Mouse (Mus musculus): Measurements from ENCODE around the gene Urb2.
"Not testable (repeated sequence)": the region's sequence is repeated elsewhere in the genome, so short reads cannot be mapped to it uniquely, and the experiment has no call there.

Gene Urb2

DNA sequence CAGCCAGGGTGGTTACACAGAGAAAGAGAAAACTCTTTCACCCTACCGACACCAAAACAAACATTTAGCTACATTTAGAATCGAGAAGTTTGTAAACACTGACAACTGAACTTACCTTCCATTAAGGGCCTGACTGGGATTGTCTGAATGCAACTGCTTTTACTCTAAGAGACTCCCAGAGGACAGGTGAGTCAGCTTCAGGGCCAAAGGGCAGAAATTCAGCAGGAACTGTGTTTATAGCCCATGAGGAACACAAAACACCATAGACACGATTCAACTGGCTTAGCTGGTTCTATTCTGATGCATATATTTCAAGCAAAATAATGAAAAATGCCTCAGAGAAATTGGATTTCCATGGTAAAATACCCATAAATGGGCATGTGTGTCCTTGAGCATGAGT lies 6.6 kb upstream of the Urb2 start:
- DNase-seq (ENCODE audit: low spot score), result no peak

DNA sequence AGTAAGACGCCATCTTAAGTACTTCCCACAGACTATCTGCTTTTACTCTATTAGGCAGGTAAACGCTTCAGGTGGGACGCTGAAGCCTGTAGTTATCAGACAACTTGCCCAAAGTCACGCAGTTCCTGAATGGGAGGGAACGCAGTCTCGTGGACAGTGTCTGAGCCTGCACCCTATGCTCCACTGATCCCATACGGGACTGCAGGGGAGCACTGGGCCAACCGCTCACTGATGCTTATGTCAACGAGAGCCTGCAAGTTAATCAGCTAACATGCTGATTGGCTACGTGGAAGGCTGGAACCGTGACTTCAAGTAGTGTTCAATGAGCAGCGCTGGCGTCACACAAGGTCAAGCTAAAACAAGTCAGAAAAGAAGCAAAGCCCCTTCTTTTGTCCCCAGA lies 1.5 kb upstream of the Urb2 start:
- no peak for DNase-seq (ENCODE audit: low spot score)

DNA sequence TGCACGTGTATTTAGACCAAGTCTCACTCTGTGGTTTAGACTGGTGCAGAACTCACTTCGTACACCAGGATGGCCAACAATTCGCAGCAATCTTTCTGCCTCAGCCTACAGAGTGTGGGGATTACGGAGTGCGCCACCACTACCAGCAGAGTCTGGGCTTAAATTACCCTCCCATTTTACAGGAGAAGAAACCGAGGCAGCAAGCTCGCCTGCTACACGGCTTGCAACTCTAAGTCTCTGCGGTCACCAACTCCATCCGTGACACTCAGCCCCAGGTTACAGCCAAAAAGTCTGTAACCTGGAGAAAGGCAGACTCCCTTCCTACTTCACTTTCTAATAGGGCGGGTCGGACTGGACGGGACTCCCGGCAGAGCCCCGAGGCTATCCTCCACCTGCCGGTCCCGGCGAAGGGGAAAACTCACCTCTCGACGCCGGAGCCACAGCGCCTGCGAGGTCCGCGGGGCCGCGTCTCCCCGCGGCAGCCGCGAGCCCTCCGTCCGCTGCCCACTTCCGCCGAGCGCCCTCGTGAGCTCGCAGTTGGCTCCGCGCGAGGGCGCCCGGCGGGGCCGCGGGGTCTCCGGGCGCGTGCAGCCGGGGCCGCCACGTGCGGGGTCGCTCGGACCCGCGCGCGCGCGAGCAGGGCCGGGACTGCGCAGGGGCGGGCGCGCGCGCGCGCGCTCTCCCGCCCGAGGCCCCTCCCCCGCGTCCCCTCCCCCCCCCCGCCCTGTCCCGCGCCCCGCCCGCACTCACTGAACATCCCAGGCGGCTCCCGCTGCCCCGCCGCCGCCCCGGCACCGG lies 670 bp upstream of the Urb2 start:
- peak; percentile 83 for DNase-seq (ENCODE audit: low spot score)

DNA sequence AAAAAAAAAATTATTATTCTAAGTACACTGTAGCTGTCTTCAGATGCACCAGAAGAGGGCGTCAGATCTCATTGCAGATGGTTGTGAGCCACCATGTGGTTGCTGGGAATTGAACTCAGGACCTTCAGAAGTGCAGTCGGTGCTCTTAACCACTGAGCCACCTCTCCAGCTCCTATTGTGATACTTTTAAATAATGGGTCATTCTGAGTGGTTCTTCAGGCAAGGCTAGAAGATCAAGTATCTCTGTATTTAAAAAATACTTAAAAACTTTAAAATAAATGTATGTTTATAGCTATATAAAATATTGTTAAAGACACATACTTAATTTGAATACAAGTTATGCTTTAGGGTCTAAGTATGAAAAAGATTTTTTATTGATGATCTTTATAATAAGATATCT lies 5.0 kb downstream of the Urb2 start:
- DNase-seq (ENCODE audit: low spot score), result not testable (repeated sequence)

DNA sequence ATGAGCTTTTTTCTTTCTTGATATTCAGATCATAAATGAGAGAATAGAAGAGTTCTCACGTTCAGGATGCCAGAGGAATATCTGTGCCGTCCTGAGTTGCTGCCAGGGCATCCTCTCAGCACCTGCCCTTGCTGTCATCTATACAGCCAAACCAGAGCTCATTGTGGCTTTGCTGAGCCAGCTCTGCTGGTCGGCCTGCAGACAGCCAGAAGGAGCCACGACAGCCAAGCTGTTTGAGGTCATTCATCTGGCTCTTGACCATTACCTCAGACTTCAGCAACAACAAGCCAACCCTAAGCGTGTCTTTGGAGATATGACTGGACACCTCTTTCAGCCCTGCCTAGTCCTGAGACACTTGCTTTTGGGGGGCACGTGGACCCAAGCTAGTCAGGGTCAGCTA lies 6.5 kb downstream of the Urb2 start:
- DNase-seq (ENCODE audit: low spot score), result no peak

DNA sequence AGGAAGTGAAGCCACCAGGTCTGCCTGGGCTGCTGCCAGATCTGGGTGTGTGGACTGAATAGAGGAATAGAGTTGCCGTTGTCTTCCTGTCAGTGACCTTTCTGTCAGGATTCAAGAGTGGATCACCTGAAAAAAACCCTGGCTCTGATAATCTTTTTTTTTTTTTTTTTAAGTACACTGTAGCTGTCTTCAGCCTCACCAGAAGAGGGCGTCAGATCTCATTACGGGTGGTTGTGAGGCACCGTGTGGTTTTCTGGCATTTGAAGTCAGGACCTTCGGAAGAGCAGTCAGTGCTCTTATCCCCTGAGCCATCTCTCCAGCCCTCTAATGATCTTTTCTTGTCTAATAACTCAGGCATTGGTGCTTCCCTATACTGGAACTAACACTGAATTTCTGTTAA lies 12.1 kb downstream of the Urb2 start:
- no peak for DNase-seq (ENCODE audit: low spot score)

DNA sequence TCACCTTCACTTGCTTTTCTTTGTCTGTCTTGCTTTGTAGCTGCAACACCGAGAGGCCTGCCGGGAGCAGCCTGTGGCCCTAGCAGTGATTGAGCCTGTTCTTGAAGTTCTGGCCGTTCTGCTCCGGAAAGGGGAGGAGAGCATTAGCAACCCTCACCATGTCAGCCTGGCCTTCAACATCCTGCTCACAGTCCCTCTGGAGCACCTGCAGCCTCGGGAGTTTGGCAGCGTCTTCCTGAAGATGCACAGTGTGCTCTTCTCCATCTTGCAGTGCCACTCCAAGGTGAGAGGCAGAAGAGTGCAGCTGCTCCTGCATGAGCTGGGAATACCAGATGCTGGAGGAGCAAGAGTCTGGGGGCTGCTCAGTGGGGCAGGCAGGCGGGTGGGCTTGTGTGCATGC lies 16.8 kb downstream of the Urb2 start:
- no peak for DNase-seq (ENCODE audit: low spot score)

DNA sequence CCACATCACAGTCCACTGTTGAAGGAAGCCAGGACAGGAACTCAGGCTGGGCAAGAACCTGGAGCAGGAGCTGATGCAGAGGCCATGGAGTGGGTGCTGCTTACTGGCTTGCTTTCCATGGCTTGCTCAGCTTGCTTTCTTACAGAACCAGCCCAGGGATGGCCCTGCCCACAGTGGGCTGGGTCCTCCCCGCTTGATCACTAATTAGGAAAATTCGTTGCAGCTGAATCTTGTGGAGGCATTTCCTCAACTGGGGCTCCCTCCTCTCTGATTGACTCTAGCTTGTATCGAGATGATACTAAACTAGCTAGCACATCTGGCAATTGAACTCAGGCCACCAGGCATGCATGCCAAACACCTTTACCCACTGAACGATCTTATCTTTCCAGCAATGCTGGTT lies 18.0 kb downstream of the Urb2 start:
- DNase-seq (ENCODE audit: low spot score), result no peak

DNA sequence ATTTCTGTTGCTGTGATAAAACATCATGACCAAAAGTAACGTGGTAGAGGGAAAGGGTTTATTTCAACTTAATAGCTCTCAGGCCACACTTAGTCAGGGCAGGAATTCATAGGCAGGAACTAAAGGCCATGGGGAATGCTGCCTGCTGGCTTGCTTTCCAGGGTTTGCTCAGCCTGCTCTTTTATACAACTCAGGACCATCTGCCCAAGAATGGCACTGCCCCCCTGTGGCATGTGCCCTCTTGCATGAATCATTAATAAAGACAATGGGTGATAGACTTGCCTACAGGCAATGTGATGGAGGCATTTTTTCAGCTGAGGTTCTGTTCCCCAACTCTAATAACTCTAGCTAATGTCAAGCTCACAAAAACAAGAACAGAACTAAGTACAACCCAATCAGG lies 20.9 kb downstream of the Urb2 start:
- no peak for DNase-seq (ENCODE audit: low spot score)

DNA sequence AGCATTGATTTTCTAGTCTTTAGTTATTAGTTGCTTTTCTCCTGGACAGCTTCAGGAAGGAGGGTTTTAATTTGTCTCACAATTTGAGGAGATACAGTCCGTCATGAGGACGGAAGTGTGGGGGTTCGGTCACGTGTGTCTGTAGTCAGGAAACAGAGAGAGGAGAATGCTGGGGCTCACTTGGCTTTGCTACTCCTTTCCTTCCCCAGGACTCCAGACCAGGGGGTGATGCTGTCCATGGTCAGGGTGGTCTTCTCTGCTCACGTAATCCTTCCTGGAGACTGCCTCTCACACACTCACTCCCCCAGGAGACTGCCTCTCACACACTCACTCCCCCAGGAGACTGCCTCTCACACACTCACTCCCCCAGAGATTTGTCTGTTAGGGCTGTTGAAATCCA lies 23.1 kb downstream of the Urb2 start:
- no peak for DNase-seq (ENCODE audit: low spot score)

DNA sequence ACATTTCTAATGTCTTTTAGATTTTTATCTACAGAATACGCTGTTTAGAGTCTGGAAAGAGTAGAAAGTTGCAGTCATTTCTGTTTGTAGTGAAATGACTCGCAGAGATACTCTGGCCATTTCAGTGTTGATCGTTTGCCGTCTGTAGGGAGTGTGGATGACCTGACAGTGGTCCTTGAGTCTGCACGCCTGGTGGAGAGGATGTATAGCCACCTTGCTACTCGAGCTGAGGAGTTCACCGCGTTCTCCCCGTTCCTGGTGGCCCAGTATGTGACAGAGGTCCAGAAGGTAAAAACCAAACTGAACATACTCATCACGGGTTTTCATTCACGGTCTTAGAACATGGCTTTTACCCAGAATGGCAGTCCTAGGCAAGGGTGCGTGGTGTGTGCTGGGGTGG lies 23.6 kb downstream of the Urb2 start:
- no peak for DNase-seq (ENCODE audit: low spot score)

DNA sequence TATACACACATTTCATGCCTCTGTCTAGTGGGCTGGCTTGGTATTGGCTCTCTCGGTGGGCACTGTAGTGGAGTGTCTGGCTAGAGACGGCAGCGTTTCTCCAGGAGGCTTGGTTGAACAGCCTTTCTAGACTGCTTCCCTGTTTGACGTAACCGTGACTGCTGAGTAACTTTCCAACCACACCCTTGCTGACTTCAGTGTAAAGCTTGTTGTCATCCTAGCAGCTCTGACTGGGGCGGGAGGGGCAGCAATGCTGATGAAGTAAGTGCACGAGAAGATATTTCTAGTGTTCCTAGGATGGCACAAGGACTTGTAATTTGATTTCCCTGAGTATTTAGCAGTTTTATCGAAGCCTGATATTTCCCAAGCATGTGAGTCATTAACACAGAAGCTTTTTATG lies 24.5 kb downstream of the Urb2 start:
- DNase-seq (ENCODE audit: low spot score), result no peak

DNA sequence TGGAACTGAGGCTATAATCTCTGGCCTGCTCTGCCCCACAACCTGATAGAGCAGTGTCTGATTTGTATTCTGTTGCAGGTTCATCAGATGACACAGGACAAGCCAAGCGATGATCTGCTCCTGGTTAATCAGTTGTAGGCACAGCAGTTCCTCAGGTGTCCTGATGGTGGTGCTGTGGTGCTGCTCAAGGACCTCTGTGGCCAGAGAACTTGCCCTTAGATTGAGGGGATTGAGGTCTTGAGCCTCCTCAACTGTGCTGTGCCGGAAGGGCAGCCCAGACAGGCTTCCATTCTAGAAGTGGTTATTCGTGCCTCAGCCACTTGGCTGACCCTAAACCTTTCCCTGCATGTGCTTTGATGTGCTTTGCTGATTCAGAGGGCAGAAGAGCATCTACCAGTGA lies 30.8 kb downstream of the Urb2 start:
- peak; percentile 82 for DNase-seq (ENCODE audit: low spot score)

DNA sequence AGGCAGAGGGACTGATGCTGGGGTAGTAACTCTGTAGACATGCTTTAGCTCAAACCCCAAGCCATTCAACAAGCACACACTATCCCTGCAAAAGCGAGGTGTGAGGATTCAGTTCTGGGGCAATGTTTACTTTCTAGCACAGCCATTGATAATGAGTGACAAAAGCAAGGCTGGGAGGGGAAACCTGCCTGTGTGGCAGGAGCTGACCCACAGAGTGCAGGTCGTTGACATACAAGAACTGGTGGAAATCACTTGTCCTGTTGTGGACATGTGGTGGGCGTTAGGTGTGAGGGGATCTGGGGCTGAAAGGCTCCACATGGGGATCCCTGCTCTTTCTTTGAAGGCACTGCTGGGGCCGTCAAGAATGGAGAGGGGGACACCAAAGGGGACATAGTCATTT lies 31.3 kb downstream of the Urb2 start:
- no peak for DNase-seq (ENCODE audit: low spot score)

DNA sequence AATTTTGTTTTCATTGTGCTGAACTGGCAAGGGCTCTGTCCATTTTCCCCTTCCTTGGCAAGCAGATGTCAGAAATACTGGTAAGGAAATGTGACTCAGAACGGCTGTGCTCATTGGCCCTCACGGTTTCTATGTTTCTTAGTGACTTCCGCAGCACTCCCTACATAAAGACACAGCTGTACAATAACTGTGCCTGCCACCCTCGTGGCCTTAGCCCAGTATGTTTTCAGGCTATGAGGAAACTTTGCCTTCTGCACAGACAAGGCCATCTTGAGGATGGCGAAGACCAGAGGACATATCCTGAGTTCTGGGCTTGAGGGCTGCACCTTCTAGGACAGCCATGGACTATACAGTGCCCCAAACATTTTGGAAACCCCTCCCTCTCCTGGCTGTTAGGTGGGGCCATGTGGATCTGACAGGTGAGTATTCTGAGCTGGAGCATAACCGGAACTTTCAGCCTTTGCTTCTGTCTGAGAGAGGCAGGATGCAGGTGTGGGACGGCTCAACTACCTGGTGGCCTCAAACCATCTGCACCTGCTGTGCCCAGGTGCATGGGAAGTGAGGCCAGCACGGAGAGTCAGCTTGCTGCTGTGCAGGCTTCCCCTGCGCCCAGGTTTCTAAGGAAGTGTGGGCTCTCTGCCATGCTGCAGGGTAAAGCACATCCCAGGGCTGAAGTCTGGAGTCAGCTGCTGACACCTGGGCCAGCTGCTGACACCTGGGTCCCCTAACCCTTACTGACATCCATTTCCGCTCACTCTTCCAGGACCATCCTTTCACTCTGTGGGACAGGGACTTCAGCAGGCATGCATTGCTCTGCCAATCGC lies 35.7 kb downstream of the Urb2 start:
- DNase-seq (ENCODE audit: low spot score), result no peak

DNA sequence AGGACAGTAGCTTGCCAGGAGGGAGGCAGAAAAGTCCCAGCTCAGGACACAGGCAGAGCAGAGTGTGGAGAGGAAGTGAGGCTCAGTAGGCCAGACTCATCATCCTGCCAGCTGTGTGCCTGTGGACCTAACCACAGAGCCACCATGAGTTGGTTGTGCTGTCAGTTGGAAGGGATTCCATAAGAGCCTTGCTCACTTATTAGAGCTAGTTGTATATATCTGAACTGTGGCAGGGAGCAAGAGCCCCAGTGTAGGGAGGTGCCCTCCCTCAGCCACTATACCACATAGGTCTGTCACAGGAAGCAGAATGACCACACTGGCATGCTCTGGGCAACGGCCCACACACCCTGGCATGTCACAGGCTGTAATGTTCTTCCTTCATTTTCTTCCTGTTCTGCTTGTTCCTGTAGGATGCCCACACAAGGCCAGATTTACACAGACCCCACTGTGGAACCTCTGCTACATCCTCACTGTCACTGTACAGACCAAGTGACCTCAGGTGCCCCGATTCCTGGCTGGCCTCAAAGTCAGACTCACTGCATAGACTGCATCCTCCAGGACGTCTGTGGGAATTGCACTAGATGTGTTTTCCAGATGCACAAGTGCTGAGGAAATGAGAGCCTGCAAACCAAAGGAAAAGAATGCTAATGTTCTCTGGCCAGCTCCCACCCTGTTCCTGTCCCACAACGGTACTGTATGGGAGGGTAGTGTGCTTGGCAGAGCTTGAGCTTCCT lies 45.2 kb downstream of the Urb2 start:
- no peak for DNase-seq (ENCODE audit: low spot score)

DNA sequence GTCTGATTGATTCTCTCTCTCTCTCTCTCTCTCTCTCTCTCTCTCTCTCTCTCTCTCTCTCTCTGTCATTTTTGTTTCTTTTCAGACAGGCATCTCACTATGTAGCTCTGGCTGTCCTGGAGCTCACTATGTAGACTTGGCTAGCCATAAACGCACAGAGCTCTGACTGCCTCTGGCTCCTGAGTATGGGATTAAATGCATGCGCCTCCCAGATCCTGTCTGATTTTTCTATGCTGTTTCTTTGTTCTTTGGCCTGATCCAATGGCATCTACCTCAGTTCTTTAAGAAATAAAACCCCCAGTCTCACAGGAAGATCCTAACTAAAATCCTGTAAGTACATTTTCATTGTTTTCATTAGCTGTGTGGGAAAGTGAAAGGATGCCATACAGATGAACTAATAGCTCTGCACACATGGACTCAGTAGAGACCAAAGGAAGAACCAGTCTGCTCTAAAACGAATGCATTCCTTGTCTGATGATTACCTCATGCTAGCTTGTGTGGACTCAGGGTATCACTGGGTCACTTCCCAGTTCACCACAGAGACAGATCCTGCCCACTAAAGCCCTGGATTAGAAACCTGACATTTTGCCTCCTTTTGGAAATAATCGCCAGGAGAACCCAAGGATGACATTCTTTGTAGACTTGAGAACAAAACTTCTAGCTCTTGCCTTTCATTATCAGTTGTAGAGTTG lies 45.9 kb downstream of the Urb2 start:
- no peak for DNase-seq (ENCODE audit: low spot score)

DNA sequence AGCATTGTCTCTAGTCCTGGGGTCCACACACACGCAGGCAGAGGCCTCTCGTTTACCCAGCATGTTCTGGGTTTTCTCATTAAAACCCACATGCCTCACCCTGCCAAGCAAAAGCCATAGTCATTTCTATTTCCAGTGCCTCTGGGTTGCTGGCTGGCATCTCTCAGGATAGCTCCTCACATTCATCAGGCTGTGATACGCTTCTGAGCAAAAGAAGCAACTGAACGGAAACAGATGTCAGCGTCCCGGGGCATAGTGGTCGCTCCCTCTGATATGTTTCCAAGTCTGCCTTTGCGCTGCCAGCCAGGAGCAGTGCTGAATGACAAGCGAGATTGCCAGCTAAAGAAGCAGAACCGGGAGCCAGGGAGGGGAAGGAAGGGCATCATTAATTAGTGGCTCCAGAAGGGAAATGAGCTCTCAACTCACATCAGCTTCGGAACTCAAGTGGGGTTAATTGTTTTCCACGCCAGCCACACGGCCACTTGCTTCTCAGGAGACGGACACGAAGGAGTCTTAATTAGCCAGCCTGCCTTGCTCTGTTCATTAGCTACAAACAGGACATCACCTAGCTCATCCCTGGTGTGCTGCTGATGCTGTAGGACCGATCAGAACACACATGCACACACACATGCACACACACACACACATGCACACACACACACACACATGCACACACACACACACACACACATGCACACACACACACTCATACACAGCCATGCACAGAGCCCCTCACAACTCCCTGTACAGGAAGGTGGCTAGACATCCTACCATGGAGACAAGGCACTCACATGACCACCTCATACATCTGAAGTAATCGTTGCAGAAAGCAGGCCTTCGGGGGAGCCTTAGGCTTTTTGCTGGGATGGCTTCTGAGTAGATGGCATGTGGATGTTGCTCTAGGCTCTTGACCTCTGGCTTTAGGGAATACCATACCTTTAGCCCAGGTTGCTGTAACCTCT lies 49.3 kb downstream of the Urb2 start:
- no peak for DNase-seq (ENCODE audit: low spot score)

DNA sequence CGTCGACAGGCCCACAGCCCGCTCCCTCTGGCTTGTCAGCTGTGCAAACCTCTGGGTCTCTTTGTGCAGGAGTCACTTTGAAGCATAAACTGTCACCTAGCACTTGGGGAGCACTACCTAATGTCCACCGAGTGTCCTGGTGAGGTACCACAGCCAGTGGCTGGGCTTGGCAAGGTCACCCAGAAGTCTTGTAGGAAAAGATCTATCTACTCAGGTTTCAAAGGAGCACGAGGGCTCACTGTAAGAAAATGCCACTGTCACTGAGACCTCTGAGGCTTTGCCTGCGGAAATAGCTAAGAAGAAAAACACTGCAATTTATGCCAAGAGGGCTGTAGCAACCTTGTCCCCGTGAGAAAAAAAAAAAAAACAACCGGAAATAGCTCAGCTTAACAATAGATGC lies 54.7 kb downstream of the Urb2 start:
- no peak for DNase-seq (ENCODE audit: low spot score)

DNA sequence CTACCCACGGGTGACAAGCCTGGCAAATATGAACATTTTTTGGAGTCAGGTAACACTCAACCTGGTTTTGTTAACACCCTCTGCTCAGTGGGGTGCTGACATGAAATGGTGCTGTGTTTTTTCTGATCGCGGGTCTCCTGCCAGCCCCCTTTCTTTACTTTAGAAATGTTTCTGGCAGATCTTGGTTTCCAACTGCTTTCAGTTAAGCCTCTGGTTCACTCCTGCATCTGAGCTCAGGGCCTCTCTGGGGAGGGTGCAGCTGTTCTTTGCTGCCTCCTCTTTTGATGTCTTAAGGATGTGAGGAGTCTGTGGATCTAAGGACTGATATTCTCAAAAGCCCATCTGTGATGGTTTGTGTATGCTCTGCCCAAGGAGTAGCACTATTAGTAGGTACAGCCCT lies 55.1 kb downstream of the Urb2 start:
- no peak for DNase-seq (ENCODE audit: low spot score)

DNA sequence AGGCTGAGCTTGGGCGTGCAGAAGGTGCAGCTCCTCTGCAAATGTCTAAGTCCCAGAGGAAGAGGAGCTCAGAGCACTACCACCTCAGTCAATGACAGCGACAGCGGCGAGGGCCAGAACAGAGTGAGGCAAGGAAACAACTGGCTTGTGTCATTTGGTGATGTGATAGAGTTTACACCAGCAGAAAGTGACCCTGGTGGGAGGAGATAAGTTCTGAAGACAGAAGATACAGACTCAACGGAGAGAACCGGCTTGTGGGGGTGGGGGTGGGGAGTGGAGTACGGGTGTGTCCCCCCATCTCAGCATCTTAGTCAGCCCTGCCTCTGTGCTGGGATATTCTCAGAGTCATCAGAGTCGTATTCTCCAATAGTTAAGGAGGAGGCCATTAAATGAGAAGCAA lies 56.1 kb downstream of the Urb2 start:
- no peak for DNase-seq (ENCODE audit: low spot score)
